In genomic region chrX:139352192-139352772, GRCm38 (mm10) we compare ENCODE assay signal across 24 mouse cellular contexts. TPM values are rescaled to one million over a fixed set of nuclear protein-coding genes. Genes with fewer than 3 reads are reported as not detected.
A peak's percentile ranks its signal among the peaks of the same experiment; 100 is the strongest.
DNase-seq lines count a peak whose midpoint lies in the region; ATAC-seq and TF ChIP-seq lines count a peak whose summit lies in the region.
"Had no signal": no experiment of that assay in that cellular context is flagged by ENCODE, and none has a peak within 500 bp of the region (broad histone marks: within the 10 kb centered on the region; RNA-seq: fewer than 3 reads in every experiment).

No protein-coding gene starts in this region.

- no peaks in the 10 kb centered on the region for H3K4me1 ChIP-seq in heart, embryonic 11.5 days (ENCODE audit: control insufficient read depth, insufficient read depth, low read length)
- H3K4me1 ChIP-seq in kidney, adult 2 months (ENCODE audit: control insufficient read depth, insufficient read depth, low read length), result no peaks in the 10 kb centered on the region
- H3K4me1 ChIP-seq: forebrain, embryonic 15.5 days; kidney, embryonic 15.5 days; limb, embryonic 12.5 days; liver, embryonic 13.5 days had no signal

- H3K27me3 ChIP-seq in heart, embryonic 11.5 days (ENCODE audit: control insufficient read depth, insufficient read depth, low read length), result no peaks in the 10 kb centered on the region
- H3K27me3 ChIP-seq in kidney, adult 2 months (replicated peaks; ENCODE audit: control insufficient read depth, insufficient read depth, low read length), result no peaks in the 10 kb centered on the region
- H3K27me3 ChIP-seq: forebrain, embryonic 15.5 days; liver, embryonic 13.5 days had no signal

- no peak overlapping the region for H3K4me3 ChIP-seq in heart, embryonic 11.5 days (ENCODE audit: low read depth, low read length)
- no peak overlapping the region for H3K4me3 ChIP-seq in kidney, adult 2 months (ENCODE audit: insufficient read depth, low read depth, low read length)
- H3K4me3 ChIP-seq: erythroblast, embryonic 14.5 days; forebrain, embryonic 15.5 days; kidney, embryonic 15.5 days; left cerebral cortex, adult 2 months; limb, embryonic 12.5 days; liver, embryonic 13.5 days had no signal

- 75% methylated on average over 5 of the region's 5 CpGs for WGBS in heart, embryonic 11.5 days (ENCODE audit: insufficient replicate concordance)
- WGBS in kidney, adult 2 months, result 66% methylated on average over 5 of the region's 5 CpGs

- H3K36me3 ChIP-seq in heart, embryonic 11.5 days (ENCODE audit: control insufficient read depth, insufficient read depth, low read length), result no peaks in the 10 kb centered on the region
- no peaks in the 10 kb centered on the region for H3K36me3 ChIP-seq in kidney, adult 2 months (ENCODE audit: control insufficient read depth, insufficient read depth, low read length)
- H3K36me3 ChIP-seq: forebrain, embryonic 15.5 days; kidney, embryonic 15.5 days; limb, embryonic 12.5 days; liver, embryonic 13.5 days had no signal

- H3K27ac ChIP-seq in heart, embryonic 11.5 days (ENCODE audit: low read depth, low read length), result no peak overlapping the region
- no peak overlapping the region for H3K27ac ChIP-seq in kidney, adult 2 months (ENCODE audit: insufficient read depth, low read depth, low read length)
- H3K27ac ChIP-seq: forebrain, embryonic 15.5 days; kidney, embryonic 15.5 days; left cerebral cortex, adult 2 months; limb, embryonic 12.5 days; liver, embryonic 13.5 days had no signal

- H3K9me3 ChIP-seq in heart, embryonic 11.5 days (replicated peaks; ENCODE audit: control insufficient read depth, low read length), result no peaks in the 10 kb centered on the region
- H3K9me3 ChIP-seq: forebrain, embryonic 15.5 days; kidney, embryonic 15.5 days; limb, embryonic 12.5 days; liver, embryonic 13.5 days had no signal

- ATAC-seq in heart, embryonic 11.5 days (replicated peaks; ENCODE audit: insufficient number of reproducible peaks, low FRiP score, low TSS enrichment), result no peak
- ATAC-seq: forebrain, embryonic 15.5 days had no signal

- no peak overlapping the region for H3K9ac ChIP-seq in heart, embryonic 11.5 days (ENCODE audit: low read depth, low read length)
- H3K9ac ChIP-seq: forebrain, embryonic 15.5 days; kidney, embryonic 15.5 days; limb, embryonic 12.5 days; liver, embryonic 13.5 days had no signal

- peak; percentile 1 for DNase-seq in heart, adult 8-10 months (ENCODE audit: low spot score)
- peak; percentile 13 for DNase-seq in kidney, postnatal 10 days
- DNase-seq in kidney, adult 2 months, result no peak
- DNase-seq in Muller cell, postnatal 12 days (ENCODE audit: inconsistent ontology term), result peak; percentile 63
- DNase-seq in lung, postnatal 25 days (ENCODE audit: low spot score), result peak; percentile 2
- DNase-seq in frontal cortex, postnatal 25 days (ENCODE audit: low spot score in 2 of 2), result no peak
- DNase-seq: cerebellum, postnatal 36 days; liver, embryonic 13.5 days; midbrain, embryonic 14.5 days; right cerebral cortex, adult 18-20 months; thymus, postnatal 4 days had no signal

- no peak for TF ChIP-seq POLR2A in kidney, adult 2 months (IDR thresholded peaks at IDR 0.05; ENCODE audit: low read depth, low read length)

- no peak for TF ChIP-seq CTCF in kidney, adult 2 months (conservative IDR thresholded peaks at IDR 0.05; ENCODE audit: insufficient read depth, insufficient read length, low read depth, low read length)

- H3K4me2 ChIP-seq in heart, embryonic 11.5 days, result no peak overlapping the region
- H3K4me2 ChIP-seq: forebrain, embryonic 15.5 days; kidney, embryonic 15.5 days; limb, embryonic 12.5 days; liver, embryonic 13.5 days had no signal

RNA-seq across cellular contexts. Expression of gene Trap1a, which starts 18.8 kb away (rescaled TPM):
- not detected for total RNA-seq in heart, adult 8-10 months (2022)
- 0.21 TPM in 1 of 2 replicates, not detected in the other for polyA plus RNA-seq in heart, embryonic 11.5 days (2014; fragmentation: Nextera tagmentation; extraction: Ambion mirVana)
- not detected in 2 replicates for polyA plus RNA-seq in kidney, adult 2 months (2012; rRNA removed)
- total RNA-seq: gastrocnemius, postnatal 4 days; layer of hippocampus, adult 8-10 months; left cerebral cortex, adult 2 months; megakaryocyte progenitor cell, adult 5-6 weeks; neutrophil, adult 5-6 weeks had no signal
- polyA plus RNA-seq: C2C12; erythroblast, embryonic 14.5 days; forebrain, embryonic 15.5 days; heart, embryonic 16.5 days; limb, embryonic 12.5 days; midbrain, embryonic 14.5 days; small intestine, adult 2 months had no signal

Comparison
In these comparisons a context has a peak if more than half of its experiments do, and no peak if none do; other contexts are left out.
1. DNase-seq: peak in heart, adult 8-10 months (single experiment), kidney, postnatal 10 days (single experiment), Muller cell, postnatal 12 days (single experiment) and lung, postnatal 25 days (single experiment); none in kidney, adult 2 months (single experiment) and frontal cortex, postnatal 25 days (0 of 2).